Mouse (Mus musculus): ENCODE results near the gene Cep97. TPM values are rescaled to one million over a fixed set of nuclear protein-coding genes. Genes with fewer than 3 reads are reported as not detected.

Gene Cep97
- polyA plus RNA-seq, 1 experiment from 2014 or later, result 20.5 TPM

DNA sequence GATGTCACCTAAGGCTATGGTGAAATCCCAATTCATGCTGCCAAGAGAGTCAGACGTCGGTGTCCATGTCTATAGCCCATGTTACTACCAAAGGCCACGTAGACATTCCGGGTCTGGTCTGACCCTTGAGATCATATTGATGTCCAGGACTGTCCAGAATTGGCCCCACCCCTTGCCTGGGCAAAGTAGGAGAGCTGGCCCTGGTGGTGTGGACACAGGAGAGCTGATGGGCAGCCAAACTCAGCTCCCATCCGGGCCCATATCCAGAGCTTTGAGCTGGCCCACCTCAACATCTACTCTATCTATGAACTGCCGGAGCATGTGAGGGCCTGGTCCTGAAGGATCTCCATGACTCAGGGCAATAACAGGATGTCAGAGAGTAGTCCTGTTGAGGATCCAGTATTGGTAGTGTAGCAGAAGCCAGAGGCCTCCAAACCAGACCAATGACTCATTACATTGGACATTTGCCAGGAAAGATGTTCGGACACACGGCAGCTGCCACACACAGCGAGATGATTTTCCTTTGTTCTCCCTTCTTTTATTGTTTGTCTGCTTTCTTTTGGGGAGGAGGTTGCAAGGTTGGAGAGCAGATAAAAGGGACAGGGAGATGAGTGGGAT is 36.2 kb downstream of the Cep97 start:
- Histone ChIP-seq H3K9me3 (ENCODE audit: control insufficient read depth, low read length) (no peaks in the 10 kb centered on the region), H3K27ac (ENCODE audit: low read depth, low read length) (no peak overlapping the region), H3K4me1 (replicated peaks; ENCODE audit: control insufficient read depth, insufficient read depth, low read length) (0 out of 2 replicates have a peak, but pooled peaks cover 2% of the 10 kb centered on the region), H3K27me3 (ENCODE audit: control insufficient read depth, insufficient read depth, low read length) (no peaks in the 10 kb centered on the region), H3K36me3 (ENCODE audit: control insufficient read depth, insufficient read depth, low read length) (no peaks in the 10 kb centered on the region), H3K4me2 (ENCODE audit: low read depth, low read length, severe bottlenecking) (no peak overlapping the region), H3K4me3 (ENCODE audit: low read depth, low read length) (no peak overlapping the region), H3K9ac (ENCODE audit: low read length) (no peak overlapping the region)
- ATAC-seq (replicated peaks; ENCODE audit: low FRiP score) (no peak), DNase-seq (ENCODE audit: low spot score) (no peak)
- 93% methylated on average over 9 of the region's 9 CpGs for WGBS

DNA sequence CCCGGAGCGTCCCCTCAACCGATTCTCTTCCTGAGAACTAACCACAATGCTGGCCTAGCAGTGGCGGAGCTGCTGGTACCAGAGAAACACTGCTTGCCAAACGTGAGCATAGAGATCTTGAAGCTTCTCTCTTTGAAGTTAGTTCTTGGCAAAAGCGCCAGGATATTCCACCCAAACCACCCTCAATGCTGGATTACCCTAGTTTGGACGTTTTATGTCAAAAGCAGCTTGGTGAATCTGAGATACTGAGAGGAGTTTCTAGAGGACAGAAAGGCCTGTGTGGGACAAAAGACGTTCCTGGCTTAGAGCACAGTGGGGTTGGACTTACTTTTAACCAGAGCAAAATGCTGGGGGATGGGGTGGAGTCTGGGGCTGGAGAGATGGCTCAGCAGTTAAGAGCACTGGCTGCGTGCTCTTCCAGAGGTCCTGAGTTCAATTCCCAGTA is 39.0 kb downstream of the Cep97 start:
- H3K4me2 ChIP-seq (ENCODE audit: low read depth, low read length, severe bottlenecking), result peak overlapping the region; percentile 49
- no peaks in the 10 kb centered on the region for H3K36me3 ChIP-seq (ENCODE audit: control insufficient read depth, insufficient read depth, low read length)
- peak overlapping the region; percentile 63 for H3K27ac ChIP-seq (ENCODE audit: low read depth, low read length)
- no peaks in the 10 kb centered on the region for H3K9me3 ChIP-seq (ENCODE audit: control insufficient read depth, low read length)
- ATAC-seq (replicated peaks; ENCODE audit: low FRiP score) (peak; percentile 25; the same call in 1 of the 2 replicates), DNase-seq (ENCODE audit: low spot score) (no peak)
- 2% methylated on average over 9 of the region's 9 CpGs for whole genome bisulfite sequencing
- peak overlapping the region; percentile 83 for H3K9ac ChIP-seq (ENCODE audit: low read length)
- no peaks in the 10 kb centered on the region for H3K27me3 ChIP-seq (ENCODE audit: control insufficient read depth, insufficient read depth, low read length)
- H3K4me3 ChIP-seq (ENCODE audit: low read depth, low read length), result peak overlapping the region; percentile 68
- 0 out of 2 replicates have a peak, but pooled peaks cover 2% of the 10 kb centered on the region for H3K4me1 ChIP-seq (replicated peaks; ENCODE audit: control insufficient read depth, insufficient read depth, low read length)

DNA sequence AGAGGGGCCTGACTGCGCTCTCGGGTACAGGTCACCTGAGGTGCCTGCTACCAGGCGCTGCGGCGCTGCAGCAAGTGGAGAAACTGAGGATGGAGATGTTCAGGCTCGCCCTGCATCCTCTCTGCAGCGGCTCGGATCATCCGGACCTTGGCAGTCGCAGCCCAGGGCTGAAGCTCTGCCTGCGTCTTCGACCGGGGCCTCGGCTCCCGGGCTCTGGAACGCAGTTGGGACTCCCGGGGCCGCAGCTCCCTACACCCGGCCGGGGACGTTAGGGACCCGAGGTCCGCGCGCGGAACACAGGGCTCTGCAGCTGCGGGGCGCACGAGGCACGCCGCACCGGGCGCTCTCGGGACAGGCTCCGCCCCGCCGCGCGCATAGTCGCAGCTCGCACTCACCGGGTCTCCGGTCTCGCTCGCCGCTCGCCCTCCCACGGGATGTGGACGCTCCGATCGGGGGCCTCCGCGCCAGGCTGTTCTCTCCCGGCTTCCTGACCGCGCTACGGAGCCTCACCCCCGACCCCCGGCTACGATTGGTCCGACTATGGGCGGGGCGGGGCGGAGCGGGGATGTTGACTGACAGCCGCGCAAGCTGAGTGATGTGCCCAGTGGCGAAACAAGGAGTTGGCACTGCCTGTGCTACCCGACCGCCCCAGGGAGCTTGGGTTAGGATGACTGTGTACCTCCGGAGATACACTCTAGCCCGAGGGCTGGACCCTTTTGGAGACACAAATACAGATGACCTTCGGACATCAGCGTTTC is 39.6 kb downstream of the Cep97 start, which contains the start of gene Nxpe3:
Nxpe3 (minus strand) TSS at position 393 of the 758 bp plus-strand sequence.
- peak within 1 kb of the TSS; percentile 68 for H3K4me3 ChIP-seq (ENCODE audit: low read depth, low read length)
- no peaks in the 10 kb centered on the region; the same call in 1 of the 2 replicates for H3K36me3 ChIP-seq (ENCODE audit: control insufficient read depth, insufficient read depth, low read length)
- DNase-seq (ENCODE audit: low spot score), result peak; percentile 94
- under 1% methylated on average over 69 of the region's 74 CpGs for WGBS
- H3K4me1 ChIP-seq (replicated peaks; ENCODE audit: control insufficient read depth, insufficient read depth, low read length), result 0 out of 2 replicates have a peak, but pooled peaks cover 2% of the 10 kb centered on the region
- H3K9me3 ChIP-seq (ENCODE audit: control insufficient read depth, low read length), result no peaks in the 10 kb centered on the region
- H3K27me3 ChIP-seq (ENCODE audit: control insufficient read depth, insufficient read depth, low read length), result no peaks in the 10 kb centered on the region
- peak; percentile 97 for ATAC-seq (replicated peaks; ENCODE audit: low FRiP score)
- H3K27ac ChIP-seq (ENCODE audit: low read depth, low read length), result peak within 1 kb of the TSS; percentile 63
- H3K9ac ChIP-seq (ENCODE audit: low read length), result peak within 1 kb of the TSS; percentile 83
- H3K4me2 ChIP-seq (ENCODE audit: low read depth, low read length, severe bottlenecking), result peak within 1 kb of the TSS; percentile 49

DNA sequence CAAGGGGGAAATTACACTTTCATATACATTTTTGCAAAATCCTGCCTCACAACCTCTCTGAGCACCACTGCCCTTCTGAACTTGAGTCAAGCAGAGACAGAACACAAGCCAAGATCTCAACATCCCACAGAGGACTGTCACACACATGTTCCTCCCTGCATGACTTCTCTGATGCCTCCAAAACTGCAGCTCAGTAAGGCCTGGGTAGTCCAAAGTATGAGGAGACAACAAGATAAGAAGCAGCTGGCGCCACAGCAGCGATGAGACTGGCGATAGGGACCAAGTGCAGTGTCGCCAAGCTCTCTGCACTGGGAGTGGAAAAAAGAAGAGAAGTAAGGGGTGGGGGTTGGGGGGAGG is 40.1 kb downstream of the Cep97 start:
- no peaks in the 10 kb centered on the region for H3K9me3 ChIP-seq (ENCODE audit: control insufficient read depth, low read length)
- H3K4me3 ChIP-seq (ENCODE audit: low read depth, low read length), result peak overlapping the region; percentile 68
- H3K4me1 ChIP-seq (replicated peaks; ENCODE audit: control insufficient read depth, insufficient read depth, low read length), result 0 out of 2 replicates have a peak, but pooled peaks cover 2% of the 10 kb centered on the region
- DNase-seq (ENCODE audit: low spot score) (no peak), ATAC-seq (replicated peaks; ENCODE audit: low FRiP score) (no peak)
- H3K27ac ChIP-seq (ENCODE audit: low read depth, low read length), result no peak overlapping the region
- WGBS, result 4% methylated on average over 4 of the region's 4 CpGs
- no peaks in the 10 kb centered on the region; the same call in 1 of the 2 replicates for H3K36me3 ChIP-seq (ENCODE audit: control insufficient read depth, insufficient read depth, low read length)
- no peaks in the 10 kb centered on the region for H3K27me3 ChIP-seq (ENCODE audit: control insufficient read depth, insufficient read depth, low read length)
- H3K4me2 ChIP-seq (ENCODE audit: low read depth, low read length, severe bottlenecking), result peak overlapping the region; percentile 49
- peak overlapping the region; percentile 83 for H3K9ac ChIP-seq (ENCODE audit: low read length)

DNA sequence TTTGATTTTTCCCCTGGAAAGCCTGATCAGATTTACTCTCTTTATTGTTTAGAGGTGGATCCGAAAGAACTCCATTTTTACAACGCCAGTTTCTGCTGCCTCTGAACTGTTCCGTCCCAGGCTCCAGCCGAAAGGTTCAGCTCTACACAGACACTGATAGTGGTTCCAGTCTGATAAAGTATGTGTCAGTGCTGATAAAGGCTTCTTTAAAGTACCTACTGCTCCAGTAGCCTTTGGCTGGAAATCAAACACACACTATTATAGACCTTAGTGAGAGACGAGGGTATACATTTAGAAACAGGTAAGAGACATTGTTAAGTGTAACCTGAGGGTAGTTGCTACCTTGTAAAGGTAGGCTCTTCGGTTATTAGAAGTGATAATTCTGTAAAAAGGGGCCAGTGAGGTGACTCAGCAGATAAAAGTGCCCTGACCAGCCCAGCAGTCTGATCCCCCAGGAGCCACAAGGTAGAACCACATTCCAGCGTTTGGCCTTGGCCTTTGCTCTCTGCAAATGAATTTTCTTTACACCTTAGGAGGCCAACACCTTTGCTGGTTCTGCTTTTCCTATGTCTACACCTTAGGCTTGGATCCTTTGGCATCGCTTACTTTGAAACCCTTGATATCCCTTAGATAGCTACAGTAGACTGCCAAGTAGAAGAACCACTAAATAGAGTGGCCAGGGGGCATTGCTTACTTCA is 41.1 kb downstream of the Cep97 start:
- DNase-seq (ENCODE audit: low spot score), result no peak
- Histone ChIP-seq H3K9me3 (ENCODE audit: control insufficient read depth, low read length) (no peaks in the 10 kb centered on the region), H3K4me1 (replicated peaks; ENCODE audit: control insufficient read depth, insufficient read depth, low read length) (0 out of 2 replicates have a peak, but pooled peaks cover 2% of the 10 kb centered on the region), H3K36me3 (ENCODE audit: control insufficient read depth, insufficient read depth, low read length) (peaks cover 2% of the 10 kb centered on the region; the same call in 1 of the 2 replicates), H3K9ac (ENCODE audit: low read length) (no peak overlapping the region), H3K4me2 (ENCODE audit: low read depth, low read length, severe bottlenecking) (no peak overlapping the region), H3K27me3 (ENCODE audit: control insufficient read depth, insufficient read depth, low read length) (no peaks in the 10 kb centered on the region), H3K4me3 (ENCODE audit: low read depth, low read length) (no peak overlapping the region), H3K27ac (ENCODE audit: low read depth, low read length) (no peak overlapping the region)
- 86% methylated on average over 8 of the region's 8 CpGs for WGBS
- ATAC-seq (replicated peaks; ENCODE audit: low FRiP score), result no peak

DNA sequence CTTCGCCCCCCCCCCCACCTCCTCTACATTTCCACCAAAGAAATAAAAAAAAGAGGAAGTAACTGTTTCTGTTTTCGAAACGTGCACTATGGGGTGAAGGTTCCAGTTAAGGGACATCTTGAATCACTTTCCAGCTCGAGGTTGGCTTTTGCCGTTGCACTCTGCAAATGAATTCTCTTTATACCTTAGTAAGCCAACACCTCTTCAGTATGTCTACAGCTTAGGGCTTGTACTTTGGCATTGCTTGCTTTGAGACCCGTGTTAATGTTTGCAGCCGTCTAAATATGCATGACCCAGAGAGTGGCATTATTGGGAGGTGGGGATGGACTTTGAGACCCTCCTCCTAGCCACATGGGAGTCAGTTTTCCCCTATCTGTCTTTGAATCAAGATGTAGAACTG is 42.2 kb downstream of the Cep97 start:
- H3K27ac ChIP-seq (ENCODE audit: low read depth, low read length), result no peak overlapping the region
- H3K9me3 ChIP-seq (ENCODE audit: control insufficient read depth, low read length), result no peaks in the 10 kb centered on the region
- H3K9ac ChIP-seq (ENCODE audit: low read length), result no peak overlapping the region
- DNase-seq (ENCODE audit: low spot score), result no peak
- 74% methylated on average over 6 of the region's 7 CpGs for WGBS
- no peak overlapping the region for H3K4me3 ChIP-seq (ENCODE audit: low read depth, low read length)
- H3K4me2 ChIP-seq (ENCODE audit: low read depth, low read length, severe bottlenecking), result no peak overlapping the region
- H3K27me3 ChIP-seq (ENCODE audit: control insufficient read depth, insufficient read depth, low read length), result no peaks in the 10 kb centered on the region
- 0 out of 2 replicates have a peak, but pooled peaks cover 2% of the 10 kb centered on the region for H3K4me1 ChIP-seq (replicated peaks; ENCODE audit: control insufficient read depth, insufficient read depth, low read length)
- H3K36me3 ChIP-seq (ENCODE audit: control insufficient read depth, insufficient read depth, low read length), result peaks cover 4% of the 10 kb centered on the region; the same call in 1 of the 2 replicates
- no peak for ATAC-seq (replicated peaks; ENCODE audit: low FRiP score)

DNA sequence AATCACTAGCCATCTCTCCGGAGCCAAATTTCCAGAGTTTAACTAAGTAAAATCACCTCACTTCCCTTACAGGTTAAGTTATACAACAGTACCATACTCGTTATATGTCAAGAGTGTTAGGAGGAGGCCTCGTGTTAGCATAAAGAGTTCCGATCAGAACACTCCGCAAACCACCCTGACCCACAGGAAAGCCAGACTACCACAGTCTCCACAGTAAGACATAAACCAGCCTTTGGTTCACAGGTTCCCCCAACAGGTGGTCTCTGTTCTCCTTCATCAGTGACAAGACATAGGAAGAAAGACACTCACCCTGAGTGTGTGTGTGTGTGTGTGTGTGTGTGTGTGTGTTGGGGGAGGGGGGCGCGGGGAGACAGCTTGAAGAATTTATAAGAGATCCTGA is 43.3 kb downstream of the Cep97 start:
- ATAC-seq (replicated peaks; ENCODE audit: low FRiP score), result no peak
- H3K9me3 ChIP-seq (ENCODE audit: control insufficient read depth, low read length), result no peaks in the 10 kb centered on the region
- 0 out of 2 replicates have a peak, but pooled peaks cover 2% of the 10 kb centered on the region for H3K4me1 ChIP-seq (replicated peaks; ENCODE audit: control insufficient read depth, insufficient read depth, low read length)
- no peaks in the 10 kb centered on the region for H3K27me3 ChIP-seq (ENCODE audit: control insufficient read depth, insufficient read depth, low read length)
- 97% methylated on average over 7 of the region's 7 CpGs for WGBS
- H3K27ac ChIP-seq (ENCODE audit: low read depth, low read length), result no peak overlapping the region
- H3K36me3 ChIP-seq (ENCODE audit: control insufficient read depth, insufficient read depth, low read length), result peaks cover 4% of the 10 kb centered on the region; the same call in 1 of the 2 replicates
- no peak overlapping the region for H3K4me3 ChIP-seq (ENCODE audit: low read depth, low read length)
- no peak overlapping the region for H3K4me2 ChIP-seq (ENCODE audit: low read depth, low read length, severe bottlenecking)
- no peak overlapping the region for H3K9ac ChIP-seq (ENCODE audit: low read length)
- no peak for DNase-seq (ENCODE audit: low spot score)

DNA sequence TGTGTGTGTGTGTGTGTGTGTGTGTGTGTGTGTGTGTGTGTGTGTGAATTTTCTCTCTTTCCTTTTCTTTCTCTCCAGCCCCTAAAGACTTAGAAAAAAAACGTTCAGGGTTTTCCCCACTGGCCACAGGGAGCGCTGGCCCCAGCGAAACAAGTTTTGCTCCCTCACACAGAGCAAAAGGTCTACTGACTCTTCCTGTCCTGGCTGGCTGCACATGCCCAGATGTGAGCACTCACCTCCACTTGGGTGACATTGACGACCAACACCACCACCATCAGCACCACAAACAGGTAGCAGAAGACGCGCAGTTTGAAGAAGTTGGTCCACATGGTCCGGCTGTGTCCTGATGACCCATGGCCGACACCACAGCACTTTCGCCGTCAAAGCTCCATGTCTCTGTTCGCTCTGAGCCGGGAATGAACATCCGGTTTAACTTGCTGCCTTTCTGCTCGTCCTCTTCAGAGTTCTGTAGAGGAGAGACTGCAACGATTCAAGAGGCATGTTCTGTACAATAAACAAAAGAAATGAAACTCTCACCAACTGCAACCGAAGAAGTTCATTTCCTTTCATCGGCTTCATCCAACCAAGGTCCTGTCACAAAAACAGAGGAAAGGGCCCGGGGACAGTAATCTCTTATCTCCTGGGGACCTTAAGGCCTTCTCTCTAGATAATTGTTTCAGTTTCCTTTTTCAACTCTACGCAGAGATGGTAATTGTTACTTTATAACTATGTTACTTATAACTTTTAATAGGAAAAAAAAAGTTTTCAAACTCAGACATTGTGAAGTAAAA is 44.1 kb downstream of the Cep97 start:
- DNase-seq (ENCODE audit: low spot score), result no peak
- ATAC-seq (replicated peaks; ENCODE audit: low FRiP score), result no peak
- H3K4me2 ChIP-seq (ENCODE audit: low read depth, low read length, severe bottlenecking), result no peak overlapping the region
- no peak overlapping the region for H3K4me3 ChIP-seq (ENCODE audit: low read depth, low read length)
- WGBS, result 92% methylated on average over 19 of the region's 19 CpGs
- H3K9me3 ChIP-seq (ENCODE audit: control insufficient read depth, low read length), result no peaks in the 10 kb centered on the region
- 0 out of 2 replicates have a peak, but pooled peaks cover 2% of the 10 kb centered on the region for H3K4me1 ChIP-seq (replicated peaks; ENCODE audit: control insufficient read depth, insufficient read depth, low read length)
- H3K9ac ChIP-seq (ENCODE audit: low read length), result no peak overlapping the region
- no peak overlapping the region for H3K27ac ChIP-seq (ENCODE audit: low read depth, low read length)
- H3K36me3 ChIP-seq (ENCODE audit: control insufficient read depth, insufficient read depth, low read length), result peaks cover 4% of the 10 kb centered on the region; the same call in 1 of the 2 replicates
- H3K27me3 ChIP-seq (ENCODE audit: control insufficient read depth, insufficient read depth, low read length), result no peaks in the 10 kb centered on the region
